Comparison of ENCODE assay signal across 9 mouse cellular contexts in the genomic region with DNA sequence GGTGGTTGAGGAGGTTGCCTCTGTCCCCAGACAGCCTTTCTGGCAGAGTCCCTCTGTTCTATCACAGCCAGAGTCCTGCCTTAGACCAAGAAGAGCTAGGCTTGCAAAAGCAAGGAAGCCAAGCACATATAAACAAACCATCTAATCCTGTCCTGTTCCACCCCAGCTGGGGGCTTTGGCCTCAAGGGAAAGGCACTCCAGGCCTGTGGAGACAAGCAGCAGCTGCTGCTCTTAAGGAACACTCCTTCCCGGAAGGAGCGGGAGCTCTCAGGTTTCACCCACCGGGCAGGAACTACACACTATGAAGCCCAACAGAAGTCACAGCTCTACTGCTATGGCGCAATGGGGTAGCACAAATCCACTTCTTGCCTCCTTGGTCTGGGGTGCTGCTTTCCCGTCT.
DNase-seq lines count a peak whose midpoint lies in the region; ATAC-seq lines count a peak whose summit lies in the region.
"Had no signal": no experiment of that assay in that cellular context is flagged by ENCODE, and none has a peak within 500 bp of the region (broad histone marks: within the 10 kb centered on the region; RNA-seq: fewer than 3 reads in every experiment).

No protein-coding gene starts in this region.

- 23% methylated on average over 5 of the region's 5 CpGs for WGBS in heart, embryonic 11.5 days (ENCODE audit: insufficient replicate concordance)
- 12% methylated on average over 5 of the region's 5 CpGs for WGBS in embryonic facial prominence, embryonic 12.5 days
- WGBS in kidney, embryonic 16.5 days = 18% methylated on average over 5 of the region's 5 CpGs
- WGBS in midbrain, embryonic 16.5 days = 56% methylated on average over 5 of the region's 5 CpGs

- intact Hi-C loops in heart, postnatal 36 days (cut with DNase I) = loop anchor here (1.0 to 5.0 kb wide), 3 partner anchors 53 to 314 kb away; a partner anchor contains a TSS

- DNase-seq in heart, postnatal 36 days = no peak
- DNase-seq in adrenal gland, adult 8-10 months = no peak
- DNase-seq in right cerebral cortex, postnatal 14 days = no peak
- DNase-seq in layer of hippocampus, adult 8-10 months (ENCODE audit: low spot score in 2 of 2) = no peak

- no peaks in the 10 kb centered on the region for H3K27me3 ChIP-seq in heart, embryonic 11.5 days (ENCODE audit: control insufficient read depth, insufficient read depth, low read length)
- H3K27me3 ChIP-seq in embryonic facial prominence, embryonic 12.5 days = no peaks in the 10 kb centered on the region
- no peaks in the 10 kb centered on the region for H3K27me3 ChIP-seq in kidney, embryonic 16.5 days (ENCODE audit: insufficient read depth, low read length)
- no peaks in the 10 kb centered on the region for H3K27me3 ChIP-seq in midbrain, embryonic 16.5 days (ENCODE audit: control insufficient read depth, insufficient read depth, low read depth, low read length)
- H3K27me3 ChIP-seq: liver, embryonic 15.5 days had no signal

- peak overlapping the region; percentile 44 for H3K4me2 ChIP-seq in heart, embryonic 11.5 days
- H3K4me2 ChIP-seq in embryonic facial prominence, embryonic 12.5 days (replicated peaks) = 0 out of 2 replicates have a peak overlapping the region, but pooled peaks have one; percentile 18
- no peak overlapping the region for H3K4me2 ChIP-seq in kidney, embryonic 16.5 days (replicated peaks; ENCODE audit: low read depth, low read length)
- no peak overlapping the region for H3K4me2 ChIP-seq in midbrain, embryonic 16.5 days (ENCODE audit: low read length)
- H3K4me2 ChIP-seq: liver, embryonic 15.5 days had no signal

- H3K27ac ChIP-seq in heart, embryonic 11.5 days (ENCODE audit: low read depth, low read length) = no peak overlapping the region
- peak overlapping the region; percentile 47; the same call in 1 of the 2 replicates for H3K27ac ChIP-seq in embryonic facial prominence, embryonic 12.5 days
- H3K27ac ChIP-seq in kidney, embryonic 16.5 days (ENCODE audit: low read length) = peak overlapping the region; percentile 47
- no peak overlapping the region for H3K27ac ChIP-seq in midbrain, embryonic 16.5 days (ENCODE audit: low read length)
- H3K27ac ChIP-seq: liver, embryonic 15.5 days had no signal

- H3K4me1 ChIP-seq in heart, embryonic 11.5 days (ENCODE audit: control insufficient read depth, insufficient read depth, low read length) = 0 out of 2 replicates have a peak, but pooled peaks cover 4% of the 10 kb centered on the region
- peaks cover 15% of the 10 kb centered on the region for H3K4me1 ChIP-seq in embryonic facial prominence, embryonic 12.5 days
- peaks cover 10% of the 10 kb centered on the region for H3K4me1 ChIP-seq in kidney, embryonic 16.5 days (ENCODE audit: insufficient read depth, low read length)
- H3K4me1 ChIP-seq in midbrain, embryonic 16.5 days (ENCODE audit: control insufficient read depth, insufficient read depth, low read length) = peaks cover 13% of the 10 kb centered on the region
- H3K4me1 ChIP-seq: liver, embryonic 15.5 days had no signal

- H3K4me3 ChIP-seq in heart, embryonic 11.5 days (ENCODE audit: low read depth, low read length) = no peak overlapping the region
- no peak overlapping the region for H3K4me3 ChIP-seq in embryonic facial prominence, embryonic 12.5 days
- no peak overlapping the region for H3K4me3 ChIP-seq in kidney, embryonic 16.5 days (ENCODE audit: low read length)
- H3K4me3 ChIP-seq in midbrain, embryonic 16.5 days (ENCODE audit: low read depth, low read length) = no peak overlapping the region
- H3K4me3 ChIP-seq: liver, embryonic 15.5 days had no signal

- no peaks in the 10 kb centered on the region for H3K36me3 ChIP-seq in heart, embryonic 11.5 days (ENCODE audit: control insufficient read depth, insufficient read depth, low read length)
- H3K36me3 ChIP-seq in embryonic facial prominence, embryonic 12.5 days = no peaks in the 10 kb centered on the region
- H3K36me3 ChIP-seq in kidney, embryonic 16.5 days (ENCODE audit: insufficient read depth, low read length) = no peaks in the 10 kb centered on the region
- H3K36me3 ChIP-seq in midbrain, embryonic 16.5 days (ENCODE audit: control insufficient read depth, insufficient read depth, low read length) = no peaks in the 10 kb centered on the region
- H3K36me3 ChIP-seq: liver, embryonic 15.5 days had no signal

- H3K9ac ChIP-seq in heart, embryonic 11.5 days (ENCODE audit: low read depth, low read length) = no peak overlapping the region
- H3K9ac ChIP-seq in embryonic facial prominence, embryonic 12.5 days = no peak overlapping the region
- H3K9ac ChIP-seq in kidney, embryonic 16.5 days (replicated peaks; ENCODE audit: low read length) = no peak overlapping the region
- no peak overlapping the region for H3K9ac ChIP-seq in midbrain, embryonic 16.5 days (ENCODE audit: low read depth, low read length)
- H3K9ac ChIP-seq: liver, embryonic 15.5 days had no signal

- H3K9me3 ChIP-seq in heart, embryonic 11.5 days (replicated peaks; ENCODE audit: control insufficient read depth, low read length) = no peaks in the 10 kb centered on the region
- no peaks in the 10 kb centered on the region for H3K9me3 ChIP-seq in embryonic facial prominence, embryonic 12.5 days
- no peaks in the 10 kb centered on the region for H3K9me3 ChIP-seq in kidney, embryonic 16.5 days (ENCODE audit: low read length)
- H3K9me3 ChIP-seq in midbrain, embryonic 16.5 days (replicated peaks; ENCODE audit: control insufficient read depth, low read length, poor library complexity, severe bottlenecking) = no peaks in the 10 kb centered on the region
- H3K9me3 ChIP-seq: liver, embryonic 15.5 days had no signal

- ATAC-seq in heart, embryonic 11.5 days (replicated peaks; ENCODE audit: insufficient number of reproducible peaks, low FRiP score, low TSS enrichment) = no peak; the same call in 1 of the 2 replicates
- ATAC-seq in embryonic facial prominence, embryonic 12.5 days (ENCODE audit: insufficient number of reproducible peaks, insufficient read depth, low FRiP score, low TSS enrichment) = 0 out of 2 replicates have a peak, but pooled peaks have one; percentile 35
- peak; percentile 85 for ATAC-seq in kidney, embryonic 16.5 days (ENCODE audit: low FRiP score, low TSS enrichment)
- ATAC-seq in midbrain, embryonic 16.5 days = peak; percentile 3; the same call in 1 of the 2 replicates

Comparison
In these comparisons a context has a peak if more than half of its experiments do, and no peak if none do; other contexts are left out.
1. H3K27ac ChIP-seq: peak in embryonic facial prominence, embryonic 12.5 days (single experiment) and kidney, embryonic 16.5 days (single experiment); none in heart, embryonic 11.5 days (single experiment) and midbrain, embryonic 16.5 days (single experiment).
2. H3K4me2 ChIP-seq: peak in heart, embryonic 11.5 days (single experiment) and embryonic facial prominence, embryonic 12.5 days (single experiment); none in kidney, embryonic 16.5 days (single experiment) and midbrain, embryonic 16.5 days (single experiment).